Mouse (Mus musculus) olfactory bulb, adult 2 months (tissue): ENCODE data around the gene Vmn1r59. TPM values are rescaled to one million over a fixed set of nuclear protein-coding genes. Genes with fewer than 3 reads are reported as not detected.
"Not testable (repeated sequence)": the region's sequence is repeated elsewhere in the genome, so short reads cannot be mapped to it uniquely, and the experiment has no call there.

Experiments used
- H3K27ac ChIP-seq: fragments of 200-500 bp; 2 replicates; pipeline ENCODE4 v1.5.1; 2012; ENCODE audit warnings: low read depth, low read length; ENCODE audit not compliant: insufficient read depth
- H3K4me1 ChIP-seq: fragments of 200-500 bp; 2 replicates; pipeline ENCODE4 v1.6.1; 2012; ENCODE audit warnings: low read length; ENCODE audit not compliant: control insufficient read depth, insufficient read depth
- H3K4me3 ChIP-seq: fragments of 200-500 bp; 2 replicates; pipeline ENCODE4 v1.5.1; 2012; ENCODE audit warnings: mild to moderate bottlenecking, low read depth, low read length, moderate library complexity; ENCODE audit not compliant: insufficient read depth
- CTCF ChIP-seq: fragments of 200-500 bp; IDR thresholded peaks from 2 replicates; pipeline ENCODE4 v1.5.1; 2012; ENCODE audit warnings: low read depth, mild to moderate bottlenecking, low read length, moderate library complexity; ENCODE audit not compliant: insufficient read depth
- POLR2A ChIP-seq: fragments of 200-500 bp; IDR thresholded peaks from 2 replicates; pipeline ENCODE4 v1.6.1; 2012; ENCODE audit warnings: mild to moderate bottlenecking, low read depth, low read length, moderate library complexity; ENCODE audit not compliant: insufficient read depth
- WGBS: fragments of 180-500 bp; shearing (Covaris S2); methylation state at CpG from one replicate; pipeline ENCODE4 v1.1.7; 2018; 5-methylcytosine and 5-hydroxymethylcytosine counted together
- polyA plus RNA-seq: library from polyadenylated mRNA; stranded (reverse); fragments of >200 nt; gene quantifications from 2 replicates; pipeline ENCODE4 v1.2.4, GENCODE M21; 2012; ENCODE audit warnings: low replicate concordance; ENCODE audit not compliant: missing spikeins, insufficient read depth, insufficient read length

The Vmn1r59 gene
- not detected in 2 replicates for polyA plus RNA-seq

GRCm38 (mm10) chr7:5456674-5457073 is at the start of gene Vmn1r59:
Vmn1r59 (minus strand) TSS chr7:5456774.
- no peak within 1 kb of the TSS for H3K4me3 ChIP-seq
- TF ChIP-seq CTCF (no peak), POLR2A (no peak)
- H3K4me1 ChIP-seq: no peaks in the 10 kb centered on the region
- H3K27ac ChIP-seq: no peak within 1 kb of the TSS

- H3K4me1 ChIP-seq, H3K4me3 ChIP-seq, H3K27ac ChIP-seq: not testable (repeated sequence)
These were observed 37.3 kb upstream of the Vmn1r59 start, which contains the start of gene Vmn2r28 for GRCm38 (mm10) chr7:5493856-5494255. Vmn2r28 (minus strand) TSS chr7:5493956.

GRCm38 (mm10) chr7:5454011-5454410 is 2.6 kb downstream of the Vmn1r59 start:
- not testable (repeated sequence) for H3K27ac ChIP-seq, H3K4me1 ChIP-seq, H3K4me3 ChIP-seq
- WGBS: 66% methylated on average over 3 of the region's 3 CpGs

GRCm38 (mm10) chr7:5448627-5449026 is 7.9 kb downstream of the Vmn1r59 start:
- TF ChIP-seq POLR2A (no peak), CTCF (no peak)
- no peak overlapping the region for H3K4me3 ChIP-seq
- H3K4me1 ChIP-seq: no peaks in the 10 kb centered on the region
- H3K27ac ChIP-seq: no peak overlapping the region

GRCm38 (mm10) chr7:5413296-5413695 is 43.3 kb downstream of the Vmn1r59 start, which contains the start of gene Vmn1r58:
Vmn1r58 (minus strand) TSS chr7:5413396.
- H3K27ac ChIP-seq, H3K4me1 ChIP-seq, H3K4me3 ChIP-seq: not testable (repeated sequence)

- no peaks in the 10 kb centered on the region for H3K4me1 ChIP-seq
- H3K27ac ChIP-seq: no peak overlapping the region
- no peak overlapping the region for H3K4me3 ChIP-seq
- TF ChIP-seq POLR2A (no peak), CTCF (no peak)
- WGBS: 31% methylated on average over 2 of the region's 2 CpGs
These were observed 50.4 kb downstream of the Vmn1r59 start for GRCm38 (mm10) chr7:5406201-5406600.

Other genes with a start within 250 kb of the Vmn1r59 start
- not detected in 2 replicates for gene Vmn1r57, start 238.3 kb downstream of the Vmn1r59 start, polyA plus RNA-seq
- not detected in 2 replicates for gene Gm5065, start 106.2 kb downstream of the Vmn1r59 start, polyA plus RNA-seq
- gene Nlrp2, start 105.7 kb downstream of the Vmn1r59 start, polyA plus RNA-seq: not detected in 2 replicates
- gene Vmn1r58, start 43.4 kb downstream of the Vmn1r59 start, polyA plus RNA-seq: not detected in 2 replicates
- not detected in 2 replicates for gene Vmn2r28, start 37.2 kb upstream of the Vmn1r59 start, polyA plus RNA-seq
- not detected in 2 replicates for gene Vmn1r60, start 90.5 kb upstream of the Vmn1r59 start, polyA plus RNA-seq
- not detected in 2 replicates for gene Vmn1r61, start 156.5 kb upstream of the Vmn1r59 start, polyA plus RNA-seq
- not detected in 2 replicates for gene Vmn1r62, start 216.9 kb upstream of the Vmn1r59 start, polyA plus RNA-seq